Mouse (Mus musculus): ENCODE measurements around the gene Rbfox3. TPM values are rescaled to one million over a fixed set of nuclear protein-coding genes. Genes with fewer than 3 reads are reported as not detected.
A peak's percentile ranks its signal among the peaks of the same experiment; 100 is the strongest.

Gene Rbfox3
- polyA plus RNA-seq, 1 experiment from 2014 or later, result 12.6 TPM

DNA sequence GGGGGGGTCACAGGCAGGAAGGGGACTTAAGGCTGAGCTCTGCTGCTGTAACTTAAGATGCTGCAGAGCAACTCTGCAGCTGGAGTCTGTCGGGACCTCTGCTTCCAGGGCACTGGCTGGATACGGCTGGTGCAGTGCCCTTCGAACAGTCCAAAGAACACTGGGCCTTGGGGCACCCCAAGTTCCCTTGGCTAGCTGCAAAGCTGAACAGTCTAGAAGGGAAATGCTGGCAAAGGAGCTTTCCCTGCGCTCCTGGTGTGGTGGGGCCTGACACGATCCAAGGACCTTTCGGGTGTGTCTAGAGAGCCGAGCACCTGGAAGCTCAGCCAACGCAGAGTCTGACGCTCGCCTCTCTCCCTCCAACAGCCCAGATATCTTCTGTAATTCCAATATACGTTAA, 12.8 kb downstream of the Rbfox3 start:
- Histone ChIP-seq H3K9ac (ENCODE audit: low read depth, low read length) (no peak overlapping the region), H3K4me1 (replicated peaks; ENCODE audit: control insufficient read depth, insufficient read depth, low read length) (peaks cover 12% of the 10 kb centered on the region), H3K9me3 (ENCODE audit: control insufficient read depth, low read length) (no peaks in the 10 kb centered on the region), H3K4me3 (ENCODE audit: low read depth, low read length) (no peak overlapping the region), H3K27me3 (ENCODE audit: control insufficient read depth, insufficient read depth, low read length) (no peaks in the 10 kb centered on the region), H3K4me2 (replicated peaks; ENCODE audit: low read depth, low read length) (no peak overlapping the region), H3K27ac (ENCODE audit: low read depth, low read length) (no peak overlapping the region), H3K36me3 (ENCODE audit: control insufficient read depth, insufficient read depth, low read length) (no peaks in the 10 kb centered on the region)
- DNase-seq (ENCODE audit: low spot score) (no peak), ATAC-seq (ENCODE audit: low FRiP score) (no peak)
- 64% methylated on average over 11 of the region's 11 CpGs for WGBS

- Histone ChIP-seq H3K9ac (ENCODE audit: low read depth, low read length) (no peak overlapping the region), H3K4me3 (ENCODE audit: low read depth, low read length) (no peak overlapping the region), H3K4me2 (replicated peaks; ENCODE audit: low read depth, low read length) (no peak overlapping the region), H3K36me3 (ENCODE audit: control insufficient read depth, insufficient read depth, low read length) (no peaks in the 10 kb centered on the region), H3K4me1 (replicated peaks; ENCODE audit: control insufficient read depth, insufficient read depth, low read length) (peaks cover 12% of the 10 kb centered on the region), H3K9me3 (ENCODE audit: control insufficient read depth, low read length) (no peaks in the 10 kb centered on the region), H3K27me3 (ENCODE audit: control insufficient read depth, insufficient read depth, low read length) (no peaks in the 10 kb centered on the region), H3K27ac (ENCODE audit: low read depth, low read length) (0 out of 2 replicates have a peak overlapping the region, but pooled peaks have one; percentile 42)
- 61% methylated on average over 10 of the region's 10 CpGs for WGBS
- DNase-seq (ENCODE audit: low spot score) (no peak), ATAC-seq (ENCODE audit: low FRiP score) (no peak)
Measured at GRCm38 (mm10) chr11:118898156-118898555, 13.2 kb downstream of the Rbfox3 start.

DNA sequence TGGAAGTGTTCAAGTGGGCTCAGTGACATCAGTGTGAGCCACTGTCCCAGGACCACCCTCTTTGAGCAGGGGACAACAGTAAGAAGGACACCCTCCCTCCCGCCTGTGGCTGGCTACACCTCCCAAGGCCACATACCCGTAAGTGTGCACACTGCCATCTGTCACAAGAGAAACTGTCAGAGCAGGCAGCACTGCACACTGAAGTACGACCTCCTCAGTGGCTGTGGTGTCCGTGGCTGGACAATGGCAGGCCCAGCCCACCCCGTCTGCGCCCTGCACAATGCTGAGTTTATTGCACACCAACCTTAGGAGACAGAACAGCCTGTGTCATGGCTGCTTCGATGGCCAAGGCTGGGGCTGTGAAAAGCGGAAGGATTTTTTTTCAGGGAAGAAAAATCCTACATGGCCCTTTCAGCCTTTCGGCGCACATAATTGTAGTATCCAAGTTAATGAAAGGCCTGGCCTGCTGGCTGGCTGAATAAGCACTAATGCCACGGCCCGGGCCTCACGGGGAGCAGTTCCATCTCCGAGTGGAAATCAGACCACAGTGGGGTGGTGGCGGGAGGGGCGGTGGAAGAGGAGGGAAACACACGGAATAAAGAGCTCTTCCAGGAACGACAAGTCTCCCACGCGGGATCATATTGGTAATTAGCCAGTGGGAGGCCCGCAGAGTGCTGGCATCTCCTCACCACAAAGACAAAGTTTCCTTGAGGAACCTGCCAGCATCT, 14.1 kb downstream of the Rbfox3 start:
- Histone ChIP-seq H3K4me1 (replicated peaks; ENCODE audit: control insufficient read depth, insufficient read depth, low read length) (peaks cover 12% of the 10 kb centered on the region), H3K27ac (ENCODE audit: low read depth, low read length) (peak overlapping the region; percentile 62), H3K9ac (ENCODE audit: low read depth, low read length) (peak overlapping the region; percentile 45), H3K36me3 (ENCODE audit: control insufficient read depth, insufficient read depth, low read length) (no peaks in the 10 kb centered on the region), H3K27me3 (ENCODE audit: control insufficient read depth, insufficient read depth, low read length) (no peaks in the 10 kb centered on the region), H3K9me3 (ENCODE audit: control insufficient read depth, low read length) (no peaks in the 10 kb centered on the region), H3K4me3 (ENCODE audit: low read depth, low read length) (no peak overlapping the region), H3K4me2 (replicated peaks; ENCODE audit: low read depth, low read length) (no peak overlapping the region)
- peak; percentile 64 for ATAC-seq (ENCODE audit: low FRiP score)
- WGBS, result 55% methylated on average over 21 of the region's 21 CpGs
- no peak for DNase-seq (ENCODE audit: low spot score)

- H3K36me3 ChIP-seq (ENCODE audit: control insufficient read depth, insufficient read depth, low read length), result no peaks in the 10 kb centered on the region
- no peak overlapping the region for H3K9ac ChIP-seq (ENCODE audit: low read depth, low read length)
- ATAC-seq (ENCODE audit: low FRiP score), result no peak
- DNase-seq (ENCODE audit: low spot score), result no peak
- no peak overlapping the region for H3K4me2 ChIP-seq (replicated peaks; ENCODE audit: low read depth, low read length)
- no peak overlapping the region for H3K27ac ChIP-seq (ENCODE audit: low read depth, low read length)
- H3K27me3 ChIP-seq (ENCODE audit: control insufficient read depth, insufficient read depth, low read length), result no peaks in the 10 kb centered on the region
- 58% methylated on average over 16 of the region's 16 CpGs for WGBS
- no peak overlapping the region for H3K4me3 ChIP-seq (ENCODE audit: low read depth, low read length)
- H3K4me1 ChIP-seq (replicated peaks; ENCODE audit: control insufficient read depth, insufficient read depth, low read length), result peaks cover 12% of the 10 kb centered on the region
- H3K9me3 ChIP-seq (ENCODE audit: control insufficient read depth, low read length), result no peaks in the 10 kb centered on the region
Measured at GRCm38 (mm10) chr11:118896032-118896675, 15.2 kb downstream of the Rbfox3 start.

GRCm38 (mm10) chr11:118894835-118895234, 16.6 kb downstream of the Rbfox3 start:
- H3K4me3 ChIP-seq (ENCODE audit: low read depth, low read length), result no peak overlapping the region
- peaks cover 14% of the 10 kb centered on the region for H3K4me1 ChIP-seq (replicated peaks; ENCODE audit: control insufficient read depth, insufficient read depth, low read length)
- no peak overlapping the region for H3K27ac ChIP-seq (ENCODE audit: low read depth, low read length)
- H3K36me3 ChIP-seq (ENCODE audit: control insufficient read depth, insufficient read depth, low read length), result no peaks in the 10 kb centered on the region
- no peak for DNase-seq (ENCODE audit: low spot score)
- no peak overlapping the region for H3K9ac ChIP-seq (ENCODE audit: low read depth, low read length)
- 68% methylated on average over 5 of the region's 5 CpGs for WGBS
- H3K27me3 ChIP-seq (ENCODE audit: control insufficient read depth, insufficient read depth, low read length), result no peaks in the 10 kb centered on the region
- no peak for ATAC-seq (ENCODE audit: low FRiP score)
- H3K9me3 ChIP-seq (ENCODE audit: control insufficient read depth, low read length), result no peaks in the 10 kb centered on the region
- H3K4me2 ChIP-seq (replicated peaks; ENCODE audit: low read depth, low read length), result no peak overlapping the region

GRCm38 (mm10) chr11:118894196-118894595, 17.2 kb downstream of the Rbfox3 start:
- H3K36me3 ChIP-seq (ENCODE audit: control insufficient read depth, insufficient read depth, low read length), result no peaks in the 10 kb centered on the region
- H3K4me3 ChIP-seq (ENCODE audit: low read depth, low read length), result no peak overlapping the region
- WGBS, result 91% methylated on average over 4 of the region's 4 CpGs
- ATAC-seq (ENCODE audit: low FRiP score) (no peak), DNase-seq (ENCODE audit: low spot score) (no peak)
- H3K4me1 ChIP-seq (replicated peaks; ENCODE audit: control insufficient read depth, insufficient read depth, low read length), result peaks cover 14% of the 10 kb centered on the region
- H3K9me3 ChIP-seq (ENCODE audit: control insufficient read depth, low read length), result no peaks in the 10 kb centered on the region
- H3K4me2 ChIP-seq (replicated peaks; ENCODE audit: low read depth, low read length), result no peak overlapping the region
- no peak overlapping the region for H3K27ac ChIP-seq (ENCODE audit: low read depth, low read length)
- no peaks in the 10 kb centered on the region for H3K27me3 ChIP-seq (ENCODE audit: control insufficient read depth, insufficient read depth, low read length)
- H3K9ac ChIP-seq (ENCODE audit: low read depth, low read length), result no peak overlapping the region

GRCm38 (mm10) chr11:118892876-118893275, 18.5 kb downstream of the Rbfox3 start:
- DNase-seq (ENCODE audit: low spot score) (no peak), ATAC-seq (ENCODE audit: low FRiP score) (no peak)
- 87% methylated on average over 5 of the region's 5 CpGs for WGBS
- no peak overlapping the region for H3K27ac ChIP-seq (ENCODE audit: low read depth, low read length)
- H3K27me3 ChIP-seq (ENCODE audit: control insufficient read depth, insufficient read depth, low read length), result no peaks in the 10 kb centered on the region
- no peak overlapping the region for H3K4me2 ChIP-seq (replicated peaks; ENCODE audit: low read depth, low read length)
- no peak overlapping the region for H3K4me3 ChIP-seq (ENCODE audit: low read depth, low read length)
- H3K36me3 ChIP-seq (ENCODE audit: control insufficient read depth, insufficient read depth, low read length), result no peaks in the 10 kb centered on the region
- no peak overlapping the region for H3K9ac ChIP-seq (ENCODE audit: low read depth, low read length)
- no peaks in the 10 kb centered on the region for H3K9me3 ChIP-seq (ENCODE audit: control insufficient read depth, low read length)
- peaks cover 9% of the 10 kb centered on the region for H3K4me1 ChIP-seq (replicated peaks; ENCODE audit: control insufficient read depth, insufficient read depth, low read length)

- Histone ChIP-seq H3K27ac (ENCODE audit: low read depth, low read length) (peak overlapping the region; percentile 47; the same call in 1 of the 2 replicates), H3K4me1 (replicated peaks; ENCODE audit: control insufficient read depth, insufficient read depth, low read length) (peaks cover 3% of the 10 kb centered on the region; the same call in 1 of the 2 replicates)
- no peak for ATAC-seq (ENCODE audit: low FRiP score)
Measured at GRCm38 (mm10) chr11:118891516-118891915, 19.9 kb downstream of the Rbfox3 start.

DNA sequence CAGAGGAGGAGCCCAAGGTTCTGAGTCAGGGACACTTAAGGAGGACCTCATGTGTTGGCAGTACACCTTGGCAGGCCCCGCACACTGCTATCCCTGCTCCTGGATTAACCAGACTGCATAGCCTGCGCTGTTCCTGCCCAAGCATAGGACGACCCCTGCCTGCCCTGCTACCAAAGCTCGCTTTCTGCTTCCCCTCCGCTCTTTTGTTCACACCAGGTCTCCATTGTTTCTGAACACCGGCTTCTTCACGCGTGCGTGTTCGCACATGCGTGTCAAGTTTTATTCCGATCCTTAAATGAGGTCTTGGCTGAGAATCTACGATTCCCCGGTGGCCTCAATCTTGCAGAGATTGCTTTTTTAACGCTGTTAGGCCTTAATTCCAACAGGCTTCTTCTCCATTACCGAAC, 20.4 kb downstream of the Rbfox3 start:
- H3K4me1 ChIP-seq (replicated peaks; ENCODE audit: control insufficient read depth, insufficient read depth, low read length), result peaks cover 3% of the 10 kb centered on the region; the same call in 1 of the 2 replicates
- no peak for DNase-seq (ENCODE audit: low spot score)
- no peaks in the 10 kb centered on the region for H3K27me3 ChIP-seq (ENCODE audit: control insufficient read depth, insufficient read depth, low read length)
- H3K9ac ChIP-seq (ENCODE audit: low read depth, low read length), result no peak overlapping the region; the same call in 1 of the 2 replicates
- peak overlapping the region; percentile 47 for H3K27ac ChIP-seq (ENCODE audit: low read depth, low read length)
- H3K9me3 ChIP-seq (ENCODE audit: control insufficient read depth, low read length), result no peaks in the 10 kb centered on the region
- no peak for ATAC-seq (ENCODE audit: low FRiP score)
- H3K36me3 ChIP-seq (ENCODE audit: control insufficient read depth, insufficient read depth, low read length), result no peaks in the 10 kb centered on the region
- H3K4me3 ChIP-seq (ENCODE audit: low read depth, low read length), result no peak overlapping the region
- WGBS, result 51% methylated on average over 16 of the region's 16 CpGs
- H3K4me2 ChIP-seq (replicated peaks; ENCODE audit: low read depth, low read length), result no peak overlapping the region

More at GRCm38 (mm10) chr11:118891516-118891915, 19.9 kb downstream of the Rbfox3 start:
- no peaks in the 10 kb centered on the region for H3K27me3 ChIP-seq (ENCODE audit: control insufficient read depth, insufficient read depth, low read length)
- H3K4me2 ChIP-seq (replicated peaks; ENCODE audit: low read depth, low read length), result no peak overlapping the region
- no peak for DNase-seq (ENCODE audit: low spot score)
- 84% methylated on average over 15 of the region's 15 CpGs for WGBS
- no peak overlapping the region for H3K9ac ChIP-seq (ENCODE audit: low read depth, low read length)
- no peak overlapping the region for H3K4me3 ChIP-seq (ENCODE audit: low read depth, low read length)
- no peaks in the 10 kb centered on the region for H3K36me3 ChIP-seq (ENCODE audit: control insufficient read depth, insufficient read depth, low read length)
- H3K9me3 ChIP-seq (ENCODE audit: control insufficient read depth, low read length), result no peaks in the 10 kb centered on the region

Measured in hindbrain, embryonic 11.5 days (tissue).